ENCODE assay signal across 22 mouse cellular contexts in the genomic region with DNA sequence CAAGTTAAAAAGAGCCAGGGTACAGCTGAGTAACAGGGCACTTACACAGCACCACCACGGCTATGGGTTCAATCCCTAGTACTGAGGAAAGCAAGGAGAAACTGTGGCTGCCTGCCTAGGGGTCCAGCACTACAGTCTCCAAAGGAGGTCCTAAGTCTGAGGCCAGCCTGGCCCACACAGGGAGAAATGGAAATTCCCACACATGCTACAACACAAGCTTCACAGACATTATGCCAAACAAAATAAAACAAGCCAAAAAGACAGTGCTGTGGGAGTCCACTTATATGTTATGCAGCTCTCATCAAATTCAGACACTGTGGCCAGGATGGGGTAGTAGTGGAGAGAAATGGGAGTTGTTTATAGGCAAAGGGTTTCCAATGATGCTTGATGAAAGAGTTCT.
"Had no signal": no experiment of that assay in that cellular context is flagged by ENCODE, and none has a peak within 500 bp of the region (broad histone marks: within the 10 kb centered on the region; RNA-seq: fewer than 3 reads in every experiment).

No protein-coding gene starts in this region.

- DNase-seq: forebrain, postnatal 0 days; gastrocnemius, postnatal 14 days; gastrocnemius, postnatal 36 days; heart, adult 18-20 months; heart, postnatal 14 days; heart, postnatal 36 days; kidney, adult 18-20 months; kidney, adult 8-10 months; kidney, postnatal 10 days; kidney, postnatal 36 days; layer of hippocampus, adult 9-11 months; layer of hippocampus, postnatal 36 days; left cerebral cortex, postnatal 4 days had no signal

- ATAC-seq: forebrain, postnatal 0 days; hindbrain, postnatal 0 days; intestine, postnatal 0 days had no signal

- H3K4me3 ChIP-seq: heart, embryonic 10.5 days; heart, embryonic 13.5 days; heart, embryonic 15.5 days; hindbrain, embryonic 13.5 days; hindbrain, embryonic 15.5 days; limb, embryonic 13.5 days; limb, embryonic 15.5 days had no signal

- H3K27ac ChIP-seq: heart, embryonic 10.5 days; heart, embryonic 13.5 days; heart, embryonic 15.5 days; hindbrain, embryonic 13.5 days; hindbrain, embryonic 15.5 days; hindbrain, postnatal 0 days; limb, embryonic 13.5 days; limb, embryonic 15.5 days had no signal

- H3K9ac ChIP-seq: forebrain, postnatal 0 days; heart, embryonic 13.5 days; heart, embryonic 15.5 days; hindbrain, embryonic 13.5 days; hindbrain, embryonic 15.5 days; limb, embryonic 13.5 days; limb, embryonic 15.5 days had no signal

- H3K9me3 ChIP-seq: heart, embryonic 10.5 days; heart, embryonic 13.5 days; heart, embryonic 15.5 days; hindbrain, embryonic 13.5 days; hindbrain, embryonic 15.5 days; limb, embryonic 13.5 days; limb, embryonic 15.5 days had no signal

- H3K27me3 ChIP-seq: heart, embryonic 13.5 days; heart, embryonic 15.5 days; hindbrain, embryonic 13.5 days; hindbrain, embryonic 15.5 days; limb, embryonic 13.5 days; limb, embryonic 15.5 days had no signal

- H3K36me3 ChIP-seq: heart, embryonic 10.5 days; heart, embryonic 13.5 days; heart, embryonic 15.5 days; hindbrain, embryonic 13.5 days; hindbrain, embryonic 15.5 days; limb, embryonic 13.5 days; limb, embryonic 15.5 days had no signal

- H3K4me2 ChIP-seq: heart, embryonic 13.5 days; heart, embryonic 15.5 days; hindbrain, embryonic 13.5 days; hindbrain, embryonic 15.5 days; limb, embryonic 13.5 days; limb, embryonic 15.5 days had no signal
